Mouse (Mus musculus): ENCODE measurements around the gene Matk.

DNA sequence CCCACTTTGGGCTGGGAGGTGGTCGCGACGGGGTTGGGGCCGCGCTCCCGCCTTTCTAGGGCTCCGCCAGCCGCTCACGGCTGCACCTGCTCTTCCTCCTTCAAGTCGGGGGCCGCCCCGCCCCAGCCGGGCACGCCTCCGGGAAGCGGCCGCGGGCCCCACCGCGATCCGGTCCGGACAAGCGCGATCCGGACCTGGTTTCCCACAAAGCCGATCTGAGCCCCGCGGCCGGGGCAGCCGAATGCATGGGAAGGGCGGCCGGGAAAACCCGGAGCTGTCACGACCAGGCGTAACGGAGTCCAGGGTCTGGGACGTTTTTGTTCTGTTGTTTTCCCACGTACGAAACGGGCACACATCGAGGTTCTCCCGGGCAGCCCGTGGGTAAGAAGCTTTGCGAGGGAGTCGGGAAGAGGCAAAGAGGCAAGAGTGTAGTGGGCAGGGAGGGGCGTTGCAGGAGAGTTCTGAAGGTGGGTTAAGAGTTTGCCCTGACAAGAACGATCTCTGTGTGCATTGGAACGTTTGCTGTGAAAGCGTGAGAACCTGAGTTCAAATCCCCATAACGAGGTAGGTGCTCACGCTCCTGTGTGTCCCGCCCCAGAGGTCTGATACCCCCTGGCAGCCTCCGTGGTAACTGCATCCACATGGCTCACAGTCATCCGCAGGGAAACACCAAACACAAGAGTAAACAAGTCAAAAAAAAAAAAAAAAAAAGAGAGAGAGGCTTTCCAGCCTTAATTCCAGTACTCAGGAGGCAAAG is 33.1 kb downstream of the Matk start:
- TF ChIP-seq CTCF (IDR thresholded peaks at IDR 0.05) (no peak), POLR2A (IDR thresholded peaks at IDR 0.05; ENCODE audit: insufficient read depth, low read depth, low read length) (no peak), EP300 (IDR thresholded peaks at IDR 0.05; ENCODE audit: insufficient read depth, low read depth, low read length) (no peak)
